Mouse (Mus musculus): ENCODE measurements around the gene Gm20716. TPM values are rescaled to one million over a fixed set of nuclear protein-coding genes. Genes with fewer than 3 reads are reported as not detected.
"Not testable (repeated sequence)": the region's sequence is repeated elsewhere in the genome, so short reads cannot be mapped to it uniquely, and the experiment has no call there.

Gene Gm20716
- polyA plus RNA-seq, 1 experiment from 2014 or later = 23.1 TPM

GRCm38 (mm10) chr2:168167781-168168180, 62.4 kb downstream of the Gm20716 start:
- 59% methylated on average over 3 of the region's 3 CpGs for WGBS
- Histone ChIP-seq H3K27me3 (ENCODE audit: insufficient read depth, low read length) (no peaks in the 10 kb centered on the region), H3K36me3 (ENCODE audit: insufficient read depth) (no peaks in the 10 kb centered on the region), H3K9ac (no peak overlapping the region), H3K4me1 (ENCODE audit: insufficient read depth) (peaks cover 27% of the 10 kb centered on the region), H3K4me2 (no peak overlapping the region), H3K4me3 (ENCODE audit: low read depth, low read length) (no peak overlapping the region), H3K9me3 (ENCODE audit: low read depth, low read length) (no peaks in the 10 kb centered on the region), H3K27ac (ENCODE audit: low read depth) (no peak overlapping the region)
- ATAC-seq (ENCODE audit: insufficient read depth) = no peak
- DNase-seq = no peak
- TF ChIP-seq CTCF (IDR thresholded peaks at IDR 0.05; ENCODE audit: low read depth) = no peak

DNA sequence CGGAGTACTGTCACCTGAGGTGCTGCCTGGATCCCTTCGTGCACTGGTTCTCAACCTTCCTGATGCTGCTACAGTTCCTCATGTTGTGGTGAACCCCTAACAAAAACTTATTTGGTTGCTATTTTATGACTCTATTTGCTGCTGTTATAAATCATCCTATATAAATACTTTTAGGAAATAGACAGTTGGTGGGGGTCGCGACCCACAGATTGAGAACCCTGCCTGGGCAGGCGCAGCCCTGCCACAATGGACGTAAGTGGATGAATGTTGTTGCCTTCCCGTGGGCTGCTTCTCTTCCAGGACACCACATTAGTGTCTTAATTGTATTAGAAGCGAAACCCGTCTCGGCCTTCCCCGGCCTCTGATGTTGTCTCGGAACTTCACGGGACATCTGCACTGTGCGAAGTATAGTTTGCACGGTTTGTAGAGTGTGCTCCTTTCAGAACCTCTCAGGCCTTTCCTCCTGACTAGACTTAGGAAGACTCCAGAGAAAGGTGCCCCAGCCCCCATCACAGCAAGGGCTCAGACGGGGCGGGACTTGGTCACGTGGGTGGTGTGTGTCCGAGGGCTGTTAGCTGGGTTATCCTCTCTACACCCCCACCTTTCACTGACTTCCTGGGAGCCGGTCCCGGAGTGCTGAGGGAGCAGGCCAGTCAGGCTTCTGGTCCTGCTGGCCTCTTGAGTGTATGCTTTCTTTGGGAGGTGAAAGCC, 63.3 kb downstream of the Gm20716 start:
- Histone ChIP-seq H3K36me3 (ENCODE audit: insufficient read depth) (no peaks in the 10 kb centered on the region), H3K27me3 (ENCODE audit: insufficient read depth, low read length) (no peaks in the 10 kb centered on the region), H3K9ac (no peak overlapping the region), H3K4me2 (0 out of 2 replicates have a peak overlapping the region, but pooled peaks have one; percentile 7), H3K4me3 (ENCODE audit: low read depth, low read length) (no peak overlapping the region), H3K27ac (ENCODE audit: low read depth) (no peak overlapping the region), H3K4me1 (ENCODE audit: insufficient read depth) (peaks cover 27% of the 10 kb centered on the region), H3K9me3 (ENCODE audit: low read depth, low read length) (no peaks in the 10 kb centered on the region)
- DNase-seq = peak; percentile 56
- no peak for TF ChIP-seq CTCF (IDR thresholded peaks at IDR 0.05; ENCODE audit: low read depth)
- WGBS = 31% methylated on average over 21 of the region's 21 CpGs
- no peak for ATAC-seq (ENCODE audit: insufficient read depth)

DNA sequence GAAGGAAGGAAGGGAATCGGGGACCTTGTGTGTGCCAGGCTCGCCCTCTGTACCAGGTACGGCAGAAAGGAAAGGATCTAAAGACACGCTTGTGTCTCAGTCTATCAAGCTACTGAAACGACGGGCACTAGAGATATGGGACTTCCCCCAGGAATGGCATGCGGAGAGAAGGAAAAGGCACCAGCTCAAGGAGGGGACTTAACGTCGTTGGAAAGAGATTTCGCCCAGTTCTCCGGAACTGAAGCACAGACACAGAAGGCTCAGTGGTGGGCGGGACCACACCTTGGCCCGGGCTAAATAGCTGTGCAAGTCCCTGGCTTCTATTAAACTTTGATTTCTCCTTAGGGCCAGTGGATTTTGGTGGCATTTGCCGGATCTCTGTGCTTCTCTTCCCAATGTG, 68.2 kb downstream of the Gm20716 start:
- Histone ChIP-seq H3K27ac (ENCODE audit: low read depth) (peak overlapping the region; percentile 93), H3K4me2 (peak overlapping the region; percentile 62), H3K9ac (peak overlapping the region; percentile 51), H3K36me3 (ENCODE audit: insufficient read depth) (no peaks in the 10 kb centered on the region), H3K4me1 (ENCODE audit: insufficient read depth) (peaks cover 6% of the 10 kb centered on the region), H3K9me3 (ENCODE audit: low read depth, low read length) (no peaks in the 10 kb centered on the region), H3K4me3 (ENCODE audit: low read depth, low read length) (peak overlapping the region; percentile 28), H3K27me3 (ENCODE audit: insufficient read depth, low read length) (no peaks in the 10 kb centered on the region)
- TF ChIP-seq CTCF (IDR thresholded peaks at IDR 0.05; ENCODE audit: low read depth) = no peak
- ATAC-seq (ENCODE audit: insufficient read depth) (peak; percentile 18; the same call in 1 of the 2 replicates), DNase-seq (peak; percentile 57)
- WGBS = 9% methylated on average over 14 of the region's 14 CpGs

GRCm38 (mm10) chr2:168161514-168161971, 68.6 kb downstream of the Gm20716 start:
- H3K9me3 ChIP-seq (ENCODE audit: low read depth, low read length) = no peaks in the 10 kb centered on the region
- ATAC-seq (ENCODE audit: insufficient read depth) = peak; percentile 52; the same call in 1 of the 2 replicates
- H3K4me2 ChIP-seq = peak overlapping the region; percentile 62
- peak; percentile 53 for DNase-seq
- no peaks in the 10 kb centered on the region for H3K27me3 ChIP-seq (ENCODE audit: insufficient read depth, low read length)
- H3K27ac ChIP-seq (ENCODE audit: low read depth) = peak overlapping the region; percentile 93
- peaks cover 6% of the 10 kb centered on the region for H3K4me1 ChIP-seq (ENCODE audit: insufficient read depth)
- TF ChIP-seq CTCF (IDR thresholded peaks at IDR 0.05; ENCODE audit: low read depth) = no peak
- no peaks in the 10 kb centered on the region for H3K36me3 ChIP-seq (ENCODE audit: insufficient read depth)
- peak overlapping the region; percentile 51 for H3K9ac ChIP-seq
- H3K4me3 ChIP-seq (ENCODE audit: low read depth, low read length) = peak overlapping the region; percentile 28
- 5% methylated on average over 11 of the region's 11 CpGs for WGBS

DNA sequence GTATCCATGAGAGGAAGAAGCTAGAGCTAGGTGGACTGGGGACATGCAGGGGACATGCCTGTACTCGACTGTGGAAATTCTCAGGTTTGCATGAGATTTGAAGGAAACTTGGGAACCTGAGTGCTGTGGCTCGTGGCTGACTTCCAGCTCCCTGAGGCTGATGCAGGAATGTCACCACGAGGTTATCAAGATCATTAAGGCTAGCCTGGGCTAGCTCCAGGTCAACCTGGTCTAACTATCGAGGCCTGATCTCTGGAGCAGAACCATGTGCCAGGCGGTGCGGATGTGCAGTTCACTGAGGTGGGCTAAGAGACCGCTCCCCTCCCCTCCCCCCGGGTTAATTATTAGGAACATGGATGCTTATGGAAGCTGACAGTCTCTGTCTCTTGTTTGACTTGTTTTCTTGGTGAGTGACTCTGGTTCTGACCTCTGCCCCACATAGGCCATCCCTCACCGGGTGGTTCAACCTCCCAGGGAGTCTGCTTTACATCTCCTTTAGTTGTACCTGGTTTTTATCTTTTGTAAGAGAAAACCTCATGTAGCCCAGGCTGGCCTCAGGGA, 69.7 kb downstream of the Gm20716 start:
- no peak for ATAC-seq (ENCODE audit: insufficient read depth)
- H3K27me3 ChIP-seq (ENCODE audit: insufficient read depth, low read length) = no peaks in the 10 kb centered on the region
- peaks cover 6% of the 10 kb centered on the region for H3K4me1 ChIP-seq (ENCODE audit: insufficient read depth)
- H3K9me3 ChIP-seq (ENCODE audit: low read depth, low read length) = no peaks in the 10 kb centered on the region
- H3K4me2 ChIP-seq = no peak overlapping the region
- no peak for TF ChIP-seq CTCF (IDR thresholded peaks at IDR 0.05; ENCODE audit: low read depth)
- no peaks in the 10 kb centered on the region for H3K36me3 ChIP-seq (ENCODE audit: insufficient read depth)
- no peak overlapping the region for H3K4me3 ChIP-seq (ENCODE audit: low read depth, low read length)
- H3K9ac ChIP-seq = no peak overlapping the region
- 77% methylated on average over 9 of the region's 9 CpGs for WGBS
- DNase-seq = no peak
- H3K27ac ChIP-seq (ENCODE audit: low read depth) = no peak overlapping the region

GRCm38 (mm10) chr2:168158911-168159711, 71.1 kb downstream of the Gm20716 start:
- peak overlapping the region; percentile 87 for H3K27ac ChIP-seq (ENCODE audit: low read depth)
- peak overlapping the region; percentile 54 for H3K4me2 ChIP-seq
- H3K27me3 ChIP-seq (ENCODE audit: insufficient read depth, low read length) = no peaks in the 10 kb centered on the region
- 7% methylated on average over 25 of the region's 25 CpGs for WGBS
- ATAC-seq (ENCODE audit: insufficient read depth) = peak; percentile 35
- no peaks in the 10 kb centered on the region for H3K36me3 ChIP-seq (ENCODE audit: insufficient read depth)
- no peak for TF ChIP-seq CTCF (IDR thresholded peaks at IDR 0.05; ENCODE audit: low read depth)
- peak; percentile 84 for DNase-seq
- peak overlapping the region; percentile 24 for H3K4me3 ChIP-seq (ENCODE audit: low read depth, low read length)
- peak overlapping the region; percentile 5; the same call in 1 of the 2 replicates for H3K9ac ChIP-seq
- peaks cover 10% of the 10 kb centered on the region for H3K4me1 ChIP-seq (ENCODE audit: insufficient read depth)
- H3K9me3 ChIP-seq (ENCODE audit: low read depth, low read length) = no peaks in the 10 kb centered on the region

DNA sequence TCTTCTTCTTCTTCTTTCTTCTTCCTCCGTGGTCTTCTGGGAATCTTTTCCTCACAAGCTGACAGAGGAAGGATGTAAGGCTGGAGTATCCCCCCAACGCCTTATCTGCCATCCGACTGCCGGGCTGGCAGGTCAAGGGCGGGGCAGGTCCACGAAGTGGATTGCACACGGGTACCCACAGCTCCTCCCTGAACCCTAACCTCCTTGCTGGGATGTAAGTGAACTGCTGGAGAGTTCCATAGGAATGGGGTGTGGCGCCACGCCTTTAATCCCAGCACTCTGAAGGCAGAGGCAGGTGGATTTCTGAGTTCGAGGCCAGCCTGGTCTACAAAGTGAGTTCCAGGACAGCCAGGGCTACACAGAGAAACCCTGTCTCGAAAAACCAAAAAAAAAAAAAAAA, 72.2 kb downstream of the Gm20716 start:
- not testable (repeated sequence) for H3K4me2 ChIP-seq; H3K4me3 ChIP-seq (ENCODE audit: low read depth, low read length); H3K9me3 ChIP-seq (ENCODE audit: low read depth, low read length); H3K36me3 ChIP-seq (ENCODE audit: insufficient read depth); H3K27me3 ChIP-seq (ENCODE audit: insufficient read depth, low read length); ATAC-seq (ENCODE audit: insufficient read depth); H3K9ac ChIP-seq; DNase-seq; H3K27ac ChIP-seq (ENCODE audit: low read depth)
- 40% methylated on average over 9 of the region's 11 CpGs for WGBS
- peaks cover 10% of the 10 kb centered on the region for H3K4me1 ChIP-seq (ENCODE audit: insufficient read depth)

Data from lung, embryonic 14.5 days (tissue).